Mouse (Mus musculus) layer of hippocampus, adult 8-10 months (tissue): ENCODE measurements around the gene Ager. TPM values are rescaled to one million over a fixed set of nuclear protein-coding genes. Genes with fewer than 3 reads are reported as not detected.

Experiments used
- DNase-seq, 2 experiments: peaks; one replicate each; pipeline ENCODE4 v3.0.0; 2022; ENCODE audit warnings: low spot score in 2 of 2
- total RNA-seq, 4 experiments: library from RNA; stranded (reverse); gene quantifications; 2 replicates each; pipeline ENCODE4 v1.2.4; 2022

Gene Ager
- total RNA-seq, 4 experiments from 2014 or later: 0.51 to 1.5 (median 0.88) TPM

DNA sequence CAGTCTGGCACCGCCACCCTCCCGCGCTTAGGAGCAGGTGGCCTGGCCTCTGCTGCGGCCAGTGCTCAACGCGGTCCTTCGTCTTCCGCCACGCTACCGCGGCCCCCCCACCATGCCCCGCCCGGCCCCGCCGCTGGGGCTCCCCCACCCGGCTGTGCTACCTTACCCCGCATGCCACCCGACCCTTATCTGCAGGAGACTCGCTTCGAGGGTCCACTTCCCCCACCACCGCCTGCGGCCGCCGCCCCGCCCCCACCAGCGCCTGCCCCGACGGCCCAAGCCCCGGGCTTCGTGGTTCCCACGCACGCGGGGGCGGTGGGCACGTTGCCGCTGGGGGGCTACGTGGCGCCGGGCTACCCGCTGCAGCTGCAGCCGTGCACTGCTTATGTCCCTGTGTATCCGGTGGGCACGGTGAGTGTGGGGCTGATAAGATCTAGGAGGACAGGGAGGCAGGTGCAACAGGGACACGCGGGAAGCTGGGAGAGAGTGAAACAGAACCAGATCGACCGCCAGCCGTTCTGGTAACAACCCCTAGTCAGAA lies 33.2 kb downstream of the Ager start:
- no peak for DNase-seq

GRCm38 (mm10) chr17:34631647-34632046 lies 34.0 kb downstream of the Ager start:
- DNase-seq: no peak

DNA sequence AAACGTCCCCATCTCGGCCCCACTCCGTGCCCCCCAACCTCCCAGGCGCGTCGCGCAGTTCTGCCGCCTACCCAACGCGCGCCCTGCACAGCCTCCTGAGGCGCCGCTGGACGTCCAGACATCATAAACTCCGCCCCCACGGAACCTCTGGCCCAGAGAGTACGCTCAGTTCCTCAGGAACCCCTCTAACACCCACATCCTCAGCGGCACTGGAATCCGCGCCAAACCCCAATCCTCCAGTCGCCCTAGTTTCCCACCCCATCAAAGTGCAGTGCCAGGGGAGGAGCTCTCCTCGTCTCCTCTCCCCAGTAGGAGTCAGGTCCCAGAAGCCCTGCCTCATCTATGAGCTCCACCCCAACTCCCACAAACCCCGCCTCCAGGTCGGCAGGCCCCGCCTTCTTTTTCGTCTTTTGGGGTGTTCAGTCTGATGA lies 34.6 kb downstream of the Ager start:
- peak; percentile 84 to 89 for DNase-seq

- DNase-seq: no peak
Observed at GRCm38 (mm10) chr17:34635671-34636070, 38.0 kb downstream of the Ager start.

DNA sequence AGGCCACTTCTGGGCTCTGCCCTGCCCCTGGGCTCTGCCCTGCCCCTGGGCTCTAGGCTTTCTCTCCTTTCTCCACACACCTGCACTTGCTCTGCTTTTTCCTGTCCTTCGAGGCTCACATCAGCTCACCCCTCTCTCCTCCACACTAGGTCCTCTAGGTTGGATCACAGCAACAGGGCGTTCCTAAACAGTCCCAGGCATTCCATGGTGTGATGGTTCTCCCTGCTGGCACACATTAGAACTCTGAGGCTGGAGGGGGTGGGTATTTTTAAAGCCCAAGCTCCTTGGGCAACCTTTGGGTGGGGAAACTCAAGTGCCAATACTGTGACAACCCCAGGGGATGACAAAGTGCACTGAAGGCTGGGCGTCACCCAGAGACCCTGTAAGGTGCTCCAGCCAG lies 39.8 kb downstream of the Ager start:
- DNase-seq: no peak

GRCm38 (mm10) chr17:34639461-34640255 lies 42.0 kb downstream of the Ager start:
- no peak for DNase-seq

DNA sequence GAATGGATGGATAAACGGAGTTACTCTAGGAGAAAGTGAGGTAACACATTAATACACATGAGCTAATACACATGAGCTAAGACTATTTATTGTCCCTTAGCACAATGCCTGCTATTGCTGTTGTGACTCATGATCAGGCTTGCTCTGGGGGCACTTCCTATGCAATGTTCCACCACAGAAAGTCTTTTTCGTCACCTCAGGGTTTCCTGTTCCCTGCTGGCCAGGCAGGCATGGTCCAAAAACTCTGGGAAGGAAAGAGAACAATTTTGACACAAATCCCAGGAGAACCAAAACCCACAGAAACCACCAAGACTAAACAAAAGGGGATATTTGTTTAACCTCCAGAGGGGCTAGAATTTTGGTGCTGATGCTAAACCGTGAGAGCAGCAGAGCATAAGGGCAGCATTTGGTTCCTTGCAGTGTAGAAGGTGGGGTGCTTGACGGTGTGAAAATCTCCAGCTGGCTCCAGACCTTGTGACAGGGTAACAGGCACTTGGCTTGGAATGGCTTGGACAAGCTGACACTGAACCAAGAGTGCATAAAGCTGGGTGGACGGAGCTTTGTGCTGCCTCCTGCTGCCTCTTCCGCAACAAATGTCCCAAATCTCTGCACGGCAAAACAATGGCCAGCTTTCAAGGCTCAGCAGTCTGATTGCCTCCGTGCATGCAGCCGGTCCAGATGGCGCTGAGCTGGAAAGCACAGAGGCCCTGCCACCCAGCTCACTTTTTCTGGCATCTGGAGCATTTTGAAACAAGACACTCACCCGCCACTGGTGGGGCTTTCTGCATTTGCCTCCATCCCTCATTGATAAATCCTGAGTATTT lies 43.3 kb downstream of the Ager start:
- peak in 1 of 2 experiments; percentile 76 for DNase-seq

DNA sequence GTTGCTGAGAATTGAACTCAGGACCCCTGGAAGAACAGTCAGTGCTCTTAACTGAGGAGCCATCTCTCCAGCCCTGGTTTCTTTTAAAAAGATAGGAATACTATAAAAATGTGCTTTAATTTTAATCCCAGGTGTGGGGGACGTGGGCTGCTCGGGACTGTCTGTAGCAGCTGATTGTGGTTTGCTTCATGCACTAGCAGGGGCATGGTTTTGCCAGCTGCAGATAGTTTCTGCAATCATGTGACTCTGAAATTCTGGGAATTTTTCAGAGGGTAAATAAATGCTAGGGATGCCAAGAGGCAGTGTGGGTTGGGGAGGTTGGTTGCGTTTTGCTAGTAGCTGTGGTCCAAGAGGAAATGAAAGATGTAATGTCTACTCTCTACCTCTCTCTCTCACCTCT lies 44.3 kb downstream of the Ager start:
- no peak for DNase-seq

DNA sequence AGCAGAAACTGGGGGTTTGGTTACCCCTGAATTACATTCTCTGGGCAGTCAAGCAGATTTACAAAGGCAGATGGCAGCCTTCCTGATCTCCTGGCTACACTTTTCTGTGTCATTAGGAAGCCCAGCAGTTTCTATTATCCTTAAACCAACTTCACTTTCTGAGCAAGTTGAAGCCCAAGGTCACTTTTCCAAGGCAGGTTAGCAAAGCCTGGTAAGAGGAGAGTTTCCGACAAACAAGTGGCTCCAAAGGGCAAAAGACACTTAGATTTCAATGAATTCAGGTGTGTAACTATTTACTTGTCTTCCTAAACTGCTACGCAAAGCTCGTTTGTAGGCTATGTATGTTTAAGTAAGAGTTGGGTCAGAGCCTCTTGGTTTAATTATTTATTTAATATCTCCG lies 45.7 kb downstream of the Ager start:
- no peak for DNase-seq

DNA sequence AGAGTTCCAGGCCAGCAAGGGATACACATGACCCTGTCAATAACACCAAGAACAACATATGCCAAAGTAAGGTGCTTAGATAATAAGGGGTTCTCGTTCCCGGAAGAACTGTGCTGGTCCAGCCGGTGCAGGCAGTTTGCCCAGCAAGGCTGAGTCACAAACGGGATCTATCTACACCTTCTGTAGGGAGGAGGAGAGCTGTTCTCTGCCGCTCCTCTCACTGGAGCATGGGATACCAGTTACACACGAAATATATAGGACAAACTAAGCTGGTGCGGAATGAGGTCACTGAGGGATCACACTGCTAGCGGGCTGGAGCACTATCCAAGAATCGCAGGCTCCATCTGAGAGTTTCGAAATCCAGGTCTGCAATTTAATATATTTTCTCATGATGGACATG lies 46.3 kb downstream of the Ager start:
- DNase-seq: no peak

- peak; percentile 98 for DNase-seq
Observed at GRCm38 (mm10) chr17:34644608-34645007, 46.9 kb downstream of the Ager start, which contains the start of gene Fkbpl. Gene Fkbpl, plus strand, starts transcription at chr17:34644764.

- no peak for DNase-seq
Observed at GRCm38 (mm10) chr17:34645256-34645829, 47.7 kb downstream of the Ager start.

DNA sequence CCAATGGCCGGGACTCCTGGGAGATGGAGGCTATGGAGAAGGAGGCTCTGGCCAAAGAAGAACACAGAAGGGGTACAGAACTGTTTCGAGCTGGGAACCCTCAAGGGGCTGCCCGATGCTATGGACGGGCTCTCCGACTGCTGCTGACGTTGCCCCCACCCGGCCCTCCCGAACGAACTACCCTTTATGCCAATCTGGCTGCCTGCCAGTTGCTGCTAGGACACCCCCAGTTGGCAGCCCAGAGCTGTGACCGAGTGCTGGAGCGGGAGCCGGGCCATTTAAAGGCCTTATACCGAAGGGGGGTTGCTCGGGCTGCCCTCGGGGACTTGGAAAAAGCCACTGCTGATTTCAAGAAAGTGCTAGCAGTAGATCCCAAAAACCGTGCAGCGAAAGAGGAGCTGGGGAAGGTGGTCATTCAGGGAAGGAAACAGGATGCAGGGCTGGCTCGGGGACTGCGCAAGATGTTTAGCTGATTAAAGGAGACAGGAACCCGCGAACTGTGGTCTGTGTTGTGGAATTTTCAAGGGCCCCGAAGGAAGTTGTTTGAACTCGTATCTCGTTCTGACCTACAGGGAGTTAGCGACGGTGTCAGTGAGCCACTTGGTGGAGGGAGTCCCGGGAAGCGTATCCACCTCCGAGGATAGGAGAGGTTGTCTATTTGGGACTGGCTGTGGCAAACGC lies 48.3 kb downstream of the Ager start:
- no peak for DNase-seq

GRCm38 (mm10) chr17:34646906-34647787 lies 49.5 kb downstream of the Ager start, which contains the start of gene Atf6b:
Gene Atf6b, plus strand, starts transcription at chr17:34647146.
- peak; percentile 98 for DNase-seq

DNA sequence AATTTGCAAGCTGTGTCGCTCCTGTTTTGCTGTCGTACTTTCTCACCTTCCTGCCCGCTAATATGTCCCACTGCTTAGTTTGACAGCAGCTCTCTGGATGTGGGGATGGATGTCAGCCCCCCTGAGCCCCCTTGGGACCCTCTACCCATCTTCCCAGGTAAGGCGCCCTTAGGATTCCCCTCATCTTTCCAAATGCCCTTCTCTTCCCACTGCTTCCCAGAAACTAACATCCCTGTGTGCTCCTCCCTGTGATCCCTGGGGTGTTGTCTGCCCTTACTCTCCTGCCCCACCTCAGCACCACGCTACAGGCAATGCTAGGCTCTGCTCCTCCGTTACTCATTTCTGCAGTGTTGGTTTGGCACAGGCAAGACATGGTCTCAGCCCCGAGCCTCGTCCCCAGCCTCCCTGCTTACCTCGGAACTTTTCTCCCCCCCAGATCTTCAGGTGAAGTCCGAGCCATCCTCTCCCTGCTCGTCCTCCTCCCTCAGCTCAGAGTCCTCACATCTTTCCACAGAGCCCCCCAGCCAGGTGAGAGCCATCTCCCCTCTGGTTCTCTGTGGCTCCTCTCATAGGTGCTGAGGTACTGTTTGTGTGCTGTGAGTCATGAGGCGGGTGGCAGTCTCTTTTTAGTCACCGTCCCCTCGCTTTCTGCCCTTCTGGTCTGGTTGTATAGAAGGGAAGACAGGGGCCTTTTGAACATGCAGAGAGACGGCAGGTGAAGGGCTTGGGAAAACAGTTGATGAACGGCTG lies 50.7 kb downstream of the Ager start:
- DNase-seq: no peak

DNA sequence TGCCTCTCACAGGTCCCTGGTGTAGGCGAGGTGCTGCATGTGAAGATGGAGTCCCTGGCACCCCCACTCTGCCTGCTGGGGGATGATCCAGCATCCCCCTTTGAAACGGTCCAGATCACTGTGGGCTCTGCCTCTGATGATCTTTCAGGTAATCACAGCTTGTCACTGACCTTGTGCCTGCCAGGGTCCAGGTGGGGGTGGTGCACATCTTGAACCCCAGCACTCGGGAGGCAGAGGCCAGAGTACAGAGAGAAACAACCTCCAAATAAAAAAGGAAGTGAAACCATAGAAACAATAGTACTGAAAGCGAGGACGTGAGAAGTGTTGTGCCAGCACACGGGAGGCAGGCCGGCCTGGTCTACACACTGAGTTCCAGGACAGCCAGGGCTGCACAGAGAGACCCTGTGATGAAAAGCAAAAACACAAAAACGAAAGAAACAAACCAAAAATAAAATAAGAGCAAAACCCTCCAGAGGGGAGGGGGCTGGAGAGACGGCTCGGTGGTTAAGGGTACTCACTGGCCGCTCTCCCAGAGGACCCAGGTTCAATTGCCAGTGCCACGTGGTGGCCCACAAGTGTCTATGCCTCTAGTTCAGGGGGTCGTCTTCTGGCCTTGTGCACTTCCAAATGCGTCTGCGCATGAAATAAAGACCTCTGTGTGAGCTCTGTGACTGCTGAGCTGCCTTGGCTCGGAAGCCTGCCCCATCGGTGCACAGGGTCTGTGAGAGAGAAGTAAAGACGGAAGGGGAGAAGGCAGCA lies 51.6 kb downstream of the Ager start:
- no peak for DNase-seq
